Mouse (Mus musculus): ENCODE data around the gene Klra6. TPM values are rescaled to one million over a fixed set of nuclear protein-coding genes. Genes with fewer than 3 reads are reported as not detected.

The Klra6 gene
- not detected in 2 replicates for polyA plus RNA-seq (2012; rRNA removed)

GRCm38 (mm10) chr6:130026854-130027253 is at the start of gene Klra6:
Klra6 (minus strand) TSS chr6:130026954.

GRCm38 (mm10) chr6:130067171-130067570 is 40.4 kb upstream of the Klra6 start, which contains the start of gene Klra4:
Klra4 (minus strand) TSS chr6:130067271.

Other genes with a start within 250 kb of the Klra6 start
- not detected in 2 replicates for gene Gm156, start 242.7 kb downstream of the Klra6 start, polyA plus RNA-seq (2012; rRNA removed)
- not detected in 2 replicates for gene Gm17631, start 164.3 kb downstream of the Klra6 start, polyA plus RNA-seq (2012; rRNA removed)
- not detected in 2 replicates for gene Klra17, start 150.3 kb downstream of the Klra6 start, polyA plus RNA-seq (2012; rRNA removed)
- not detected in 2 replicates for gene Klra5, start 109.3 kb downstream of the Klra6 start, polyA plus RNA-seq (2012; rRNA removed)
- gene Klra4, start 40.3 kb upstream of the Klra6 start, polyA plus RNA-seq (2012; rRNA removed), result not detected in 2 replicates
- gene Klra8, start 102.9 kb upstream of the Klra6 start, polyA plus RNA-seq (2012; rRNA removed), result not detected in 2 replicates
- not detected in 2 replicates for gene Klra9, start 166.2 kb upstream of the Klra6 start, polyA plus RNA-seq (2012; rRNA removed)
- not detected in 2 replicates for gene Klra7, start 206.4 kb upstream of the Klra6 start, polyA plus RNA-seq (2012; rRNA removed)

Data from stomach, adult 2 months (tissue).